Mouse (Mus musculus): ENCODE results near the gene Slc2a9.

Gene Slc2a9

DNA sequence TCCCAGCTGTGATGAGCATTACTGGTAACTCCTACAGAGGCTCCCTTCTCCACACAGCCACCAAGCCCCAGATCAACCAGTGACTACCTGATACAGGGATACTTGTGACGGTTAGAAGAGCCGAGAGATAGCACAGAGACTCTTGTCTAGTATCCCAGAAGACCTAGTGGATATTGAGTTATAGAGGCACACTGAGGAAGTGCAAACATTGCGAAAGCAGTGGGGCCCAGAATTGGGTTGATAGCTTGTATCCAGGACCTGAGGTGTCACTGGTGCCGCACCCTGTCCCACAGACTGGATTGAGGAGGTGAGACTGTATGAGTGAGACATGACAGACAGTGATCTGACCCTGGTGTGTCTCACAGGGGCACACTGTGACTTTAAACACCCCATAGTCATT lies at the start of gene Slc2a9:
Slc2a9 (minus strand) TSS at position 152 of the 400 bp plus-strand sequence.
- no peak for DNase-seq (ENCODE audit: low read depth, low spot score)

DNA sequence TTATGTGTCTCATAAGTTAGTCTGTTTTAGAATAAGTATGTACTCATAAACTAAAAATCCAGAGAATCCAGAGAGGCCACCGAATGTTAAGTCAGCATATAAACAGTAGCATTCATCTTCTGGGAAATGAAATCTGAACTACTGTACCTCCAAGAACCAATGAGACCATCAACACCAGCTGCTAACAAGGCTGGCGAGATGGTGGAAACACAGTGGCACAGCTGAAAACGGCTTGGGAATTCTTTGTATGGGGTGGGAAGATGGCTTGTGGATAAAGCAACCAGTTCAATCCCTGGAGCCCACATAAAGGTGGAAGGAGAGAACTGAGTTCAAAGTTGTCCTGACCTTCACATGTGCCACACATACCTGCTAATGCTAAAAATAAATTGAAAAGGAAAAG lies 49.7 kb upstream of the Slc2a9 start:
- DNase-seq (ENCODE audit: low read depth, low spot score), result no peak

DNA sequence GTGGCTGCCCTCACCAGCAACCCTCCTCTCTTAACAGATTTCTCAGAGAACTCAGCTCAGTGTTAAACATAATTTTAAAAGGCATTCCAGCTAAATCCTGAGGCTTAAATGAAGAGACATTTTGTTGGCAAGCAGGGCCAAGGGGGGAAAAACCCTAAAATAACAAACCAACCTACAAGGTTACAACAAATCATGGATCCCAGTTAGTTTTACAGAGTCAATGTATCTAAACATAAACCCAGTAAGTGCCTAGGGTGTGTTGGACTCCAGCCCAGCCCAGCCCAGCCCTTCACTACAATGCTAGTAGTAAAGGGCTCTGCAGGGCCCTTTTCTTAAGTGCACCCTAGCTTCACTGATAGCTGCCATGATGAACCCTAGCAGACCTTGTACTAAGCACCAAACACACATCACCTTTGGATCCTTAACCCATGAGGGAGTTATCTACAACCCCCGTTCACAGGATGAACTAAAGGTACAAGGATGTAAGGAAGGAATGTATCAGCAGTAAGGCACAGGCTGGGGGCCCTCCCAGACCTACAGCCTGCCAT lies 47.4 kb upstream of the Slc2a9 start:
- DNase-seq (ENCODE audit: low read depth, low spot score), result no peak

DNA sequence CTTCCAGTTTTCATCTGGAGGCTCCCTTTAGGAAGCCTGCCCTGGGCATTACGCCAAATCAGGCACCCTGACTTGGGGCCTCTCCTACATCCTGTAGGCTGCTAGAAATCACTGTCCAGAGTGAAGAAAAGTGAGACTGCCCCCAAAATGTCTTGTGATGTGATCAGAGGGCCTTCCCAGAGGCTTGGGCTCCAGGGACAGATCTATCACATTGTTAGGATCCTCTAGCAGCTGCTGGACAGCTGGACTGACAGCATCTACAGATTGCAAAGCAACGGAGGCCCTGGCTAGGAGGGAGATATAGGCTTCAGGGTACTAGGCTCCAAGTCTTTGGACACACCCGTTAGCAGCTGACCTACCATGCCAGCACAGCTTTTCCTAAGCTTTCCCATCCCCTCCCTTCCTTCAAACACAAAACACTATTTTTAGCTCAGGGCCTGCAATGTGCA lies 46.5 kb upstream of the Slc2a9 start:
- DNase-seq (ENCODE audit: low read depth, low spot score), result no peak

DNA sequence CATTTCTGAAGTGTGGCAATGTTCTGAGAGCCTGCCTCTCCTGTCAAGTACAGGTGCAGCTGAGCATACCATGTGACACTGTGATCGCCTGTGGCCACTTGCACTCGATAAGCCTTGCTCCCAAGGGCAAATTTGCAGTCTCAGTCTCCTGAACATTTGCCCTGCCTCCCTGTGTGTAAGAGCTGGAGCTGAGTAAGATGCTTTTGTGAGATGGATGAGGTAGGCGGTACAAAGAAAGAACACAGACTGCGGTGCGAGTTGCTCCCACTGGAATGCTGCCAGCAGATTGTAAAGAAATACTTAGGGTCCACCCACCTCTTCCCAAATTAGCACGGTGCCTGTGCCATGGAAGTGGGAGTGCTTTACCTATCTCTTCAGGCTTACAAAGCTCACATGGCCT lies 44.4 kb upstream of the Slc2a9 start:
- DNase-seq (ENCODE audit: low read depth, low spot score), result no peak

DNA sequence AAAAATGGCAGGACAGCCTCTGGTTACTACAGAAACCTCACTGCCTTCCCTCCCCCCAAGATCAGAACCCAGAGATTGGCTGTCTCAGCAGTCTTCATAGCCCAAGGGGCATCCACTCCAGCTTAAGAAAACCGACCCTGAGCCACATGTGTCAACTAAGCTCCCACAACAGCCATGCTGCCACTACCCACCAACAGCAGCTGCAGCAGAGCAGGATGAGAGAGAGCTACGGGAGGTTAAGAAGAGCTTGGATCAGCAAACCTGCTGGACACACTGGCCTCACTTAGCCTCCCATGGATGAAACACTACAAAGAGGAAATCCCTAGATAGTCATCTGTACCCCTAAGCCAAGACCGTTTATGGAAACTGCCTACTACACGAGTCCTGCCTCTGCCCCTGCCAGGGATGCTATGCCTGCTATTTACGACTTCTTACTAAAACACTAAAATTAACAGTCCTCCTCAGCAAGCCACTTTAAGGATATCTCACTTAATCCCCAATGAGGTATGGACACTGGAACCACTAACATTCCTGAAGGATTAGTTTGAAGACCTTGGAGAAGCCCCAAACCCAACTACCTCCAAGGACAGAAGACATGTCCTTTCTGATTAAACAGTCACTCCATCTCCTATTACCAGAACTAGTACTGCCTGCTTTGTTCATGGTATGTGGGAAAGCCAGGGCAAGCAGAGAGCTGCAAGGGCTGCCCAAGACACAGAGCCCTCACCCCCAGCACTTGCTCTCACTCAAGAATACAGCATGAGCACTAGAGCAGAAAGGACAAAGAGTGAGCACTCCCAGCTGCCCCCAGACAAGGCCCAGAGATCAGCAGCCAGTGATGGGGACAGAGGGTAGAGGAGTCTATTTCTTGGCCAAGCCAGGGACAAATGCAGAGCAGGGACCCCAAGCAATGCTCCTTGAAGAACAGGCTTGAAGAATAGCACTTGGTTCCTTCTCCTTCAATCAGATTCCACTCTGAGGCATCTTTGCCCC lies 41.8 kb upstream of the Slc2a9 start:
- DNase-seq (ENCODE audit: low read depth, low spot score), result no peak

DNA sequence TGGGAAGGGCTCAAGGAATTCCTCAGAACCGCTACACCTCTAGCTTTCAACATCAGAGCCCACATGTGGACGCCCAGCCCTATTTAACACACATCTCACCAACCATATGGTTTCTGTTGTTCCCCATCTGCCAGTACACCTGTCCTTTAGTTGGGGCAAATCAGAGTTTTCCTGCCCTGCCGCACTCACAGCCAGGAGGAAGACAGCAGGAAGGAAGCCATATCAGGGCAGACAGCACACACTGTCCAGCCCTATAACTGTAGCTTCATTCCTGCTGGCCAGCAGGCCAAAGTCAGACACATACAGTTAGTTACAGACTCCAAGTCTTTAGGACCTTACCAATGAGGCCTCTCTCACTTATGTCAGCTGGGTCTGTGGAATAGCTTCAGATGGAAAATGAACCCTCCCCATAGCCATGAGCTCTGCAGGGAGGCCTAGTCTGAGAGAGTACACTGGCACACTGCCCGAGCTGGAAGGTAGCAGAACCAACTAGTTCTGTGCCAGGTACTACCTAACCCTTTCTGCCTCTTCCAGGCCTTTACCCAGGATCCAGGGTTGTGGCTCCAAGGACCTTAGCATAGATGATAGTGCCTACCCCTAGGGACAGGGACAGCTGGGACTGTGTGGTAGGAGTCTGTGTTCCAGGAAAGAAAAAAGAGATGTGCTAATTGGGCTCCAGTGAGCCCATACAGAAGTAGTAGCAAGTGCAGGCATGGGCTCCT lies 40.7 kb upstream of the Slc2a9 start:
- no peak for DNase-seq (ENCODE audit: low read depth, low spot score)

DNA sequence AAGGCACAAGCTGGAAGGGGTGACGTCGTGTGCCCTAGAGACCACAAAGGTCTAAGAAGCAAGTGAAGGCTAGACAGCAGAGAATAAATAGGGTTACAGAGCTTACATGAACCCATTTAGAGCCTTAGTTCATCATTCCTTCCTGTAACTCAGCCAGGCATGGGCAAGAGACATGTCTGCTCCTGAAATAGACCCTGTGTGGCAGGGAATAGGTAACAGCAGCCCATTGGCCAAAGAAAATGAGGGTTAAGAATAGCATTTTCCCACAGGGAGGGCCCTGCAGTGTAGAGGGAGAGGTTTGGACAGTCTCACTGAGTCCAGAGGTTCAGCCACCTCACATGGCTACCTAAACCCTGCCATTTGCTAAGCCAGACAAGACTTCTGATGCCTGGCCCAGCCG lies 38.8 kb upstream of the Slc2a9 start:
- no peak for DNase-seq (ENCODE audit: low read depth, low spot score)

DNA sequence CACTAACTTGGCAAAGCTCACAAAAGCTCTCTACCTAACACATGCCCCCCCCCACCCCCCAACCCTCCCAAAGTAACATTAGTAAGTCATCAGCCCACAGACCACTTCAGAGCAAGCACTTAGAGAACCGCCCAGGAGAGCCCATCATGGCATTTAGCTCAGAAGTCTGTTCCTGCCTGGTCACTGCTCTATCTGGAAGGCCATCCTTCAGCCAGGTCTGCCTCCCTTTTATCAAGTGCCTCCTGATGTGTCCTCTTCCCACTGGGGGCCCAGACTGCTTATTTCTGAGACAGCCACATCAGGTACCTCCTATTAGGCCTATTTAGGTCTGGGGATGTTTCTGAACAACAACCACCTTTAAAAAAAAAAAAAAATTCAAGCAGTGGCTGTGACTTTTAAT lies 38.0 kb upstream of the Slc2a9 start:
- DNase-seq (ENCODE audit: low read depth, low spot score), result no peak

DNA sequence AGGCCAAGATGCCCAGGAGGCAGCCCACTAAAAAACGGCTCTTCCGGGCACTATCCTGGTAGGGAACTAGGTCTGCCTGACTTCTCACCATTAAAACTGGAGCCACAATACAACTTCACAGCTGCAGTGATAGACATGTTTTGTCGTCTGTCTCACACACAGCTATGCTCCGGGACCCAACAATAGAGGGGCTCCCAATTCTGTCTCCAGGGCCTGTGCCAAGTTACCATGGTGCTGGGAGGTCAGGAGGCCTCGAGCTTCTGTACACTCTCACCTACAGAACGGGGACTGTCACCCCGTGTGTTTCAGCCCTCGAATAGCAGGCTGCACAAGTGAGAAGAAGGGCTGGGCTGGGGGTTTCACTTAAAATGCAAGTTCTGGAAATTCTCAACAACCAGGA lies 35.6 kb upstream of the Slc2a9 start:
- DNase-seq (ENCODE audit: low read depth, low spot score), result no peak

DNA sequence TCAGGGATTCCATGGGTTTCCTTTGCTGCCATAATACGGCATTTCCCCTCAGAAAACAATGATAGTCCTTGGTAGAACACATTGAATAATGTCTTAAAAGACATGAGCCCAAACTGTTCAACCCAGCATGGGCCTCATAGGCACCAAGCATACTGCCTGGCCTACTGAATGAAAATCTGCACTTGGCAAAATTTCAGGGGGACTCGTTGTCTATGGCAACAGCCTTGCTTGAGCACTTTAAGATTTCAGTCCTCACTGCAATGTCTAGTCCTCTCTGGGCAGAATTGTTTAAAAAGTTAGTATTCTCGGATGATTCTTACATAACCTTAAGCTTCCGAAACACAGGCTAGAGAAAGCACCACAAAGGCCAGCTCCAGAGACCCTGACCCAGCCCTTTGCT lies 34.9 kb upstream of the Slc2a9 start:
- DNase-seq (ENCODE audit: low read depth, low spot score), result no peak

DNA sequence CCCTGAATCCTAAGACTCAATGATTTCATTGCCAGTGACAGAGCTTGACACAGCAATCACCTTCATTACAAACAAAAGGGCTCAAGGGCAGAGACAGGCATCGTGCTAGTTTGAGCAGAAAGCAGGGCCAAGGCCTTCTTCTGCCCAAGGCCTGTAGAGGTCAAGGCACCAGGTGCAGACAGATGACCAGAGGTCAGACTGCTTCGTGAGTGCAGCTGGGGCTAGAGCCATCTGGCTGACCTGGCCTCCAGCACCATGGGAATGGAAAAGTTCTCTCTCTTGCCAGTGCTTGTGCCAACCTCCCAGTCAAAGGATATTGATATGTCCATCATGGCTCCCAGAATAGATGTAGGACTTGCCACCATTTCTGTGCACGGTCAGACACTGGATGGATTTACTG lies 33.9 kb upstream of the Slc2a9 start:
- no peak for DNase-seq (ENCODE audit: low read depth, low spot score)

DNA sequence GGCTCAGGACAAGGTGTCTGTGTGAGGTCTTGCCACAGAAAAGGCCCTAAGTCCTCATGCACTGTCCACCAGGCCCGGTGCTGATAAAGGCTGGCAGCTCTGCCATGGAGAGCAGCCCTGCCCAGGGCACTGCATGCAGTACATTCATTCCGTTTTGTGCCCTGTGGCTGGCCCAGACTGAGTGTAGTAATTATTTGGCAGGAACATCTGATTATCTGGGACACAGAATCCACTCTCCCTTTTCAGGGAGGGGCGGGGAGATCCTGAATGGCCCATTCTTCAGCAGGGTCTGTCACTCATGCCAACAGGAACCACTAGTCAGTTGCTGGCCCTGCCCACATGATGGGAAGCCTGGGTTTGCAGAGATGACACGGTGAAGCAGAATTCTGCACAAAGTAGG lies 29.1 kb upstream of the Slc2a9 start:
- no peak for DNase-seq (ENCODE audit: low read depth, low spot score)

DNA sequence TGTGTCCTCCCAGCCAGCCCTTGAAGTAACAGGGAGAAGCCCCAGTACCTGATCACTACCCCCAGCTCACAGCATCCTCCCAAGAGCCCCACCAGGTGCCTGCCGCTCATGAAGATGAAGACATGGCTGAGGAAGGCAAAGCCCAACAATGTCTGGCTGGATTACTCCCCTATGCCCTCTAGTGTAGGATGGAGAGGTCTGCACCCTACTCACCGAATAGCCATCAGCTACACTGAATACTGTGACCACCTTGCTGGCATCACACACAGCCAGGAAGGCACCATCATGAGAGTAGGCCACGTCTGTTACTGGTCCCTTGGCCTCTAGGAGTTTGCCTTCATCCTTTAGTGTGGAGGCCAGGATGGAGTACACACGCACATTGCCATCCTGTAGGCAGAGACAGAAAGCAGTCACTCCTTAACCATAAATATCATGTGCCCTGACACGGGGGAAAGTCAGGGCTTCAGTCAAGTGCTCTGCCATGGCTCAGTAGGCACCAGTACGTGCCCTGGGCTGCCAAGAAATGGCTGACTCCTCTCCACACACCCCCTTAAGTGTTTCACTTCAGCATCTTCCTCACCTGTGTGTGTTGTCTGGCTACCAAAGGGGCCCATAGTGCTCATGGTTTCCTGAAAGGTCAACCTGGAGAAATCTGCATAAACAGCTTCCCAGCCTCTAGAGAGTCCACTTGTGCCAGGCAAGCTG lies 26.9 kb upstream of the Slc2a9 start:
- no peak for DNase-seq (ENCODE audit: low read depth, low spot score)

DNA sequence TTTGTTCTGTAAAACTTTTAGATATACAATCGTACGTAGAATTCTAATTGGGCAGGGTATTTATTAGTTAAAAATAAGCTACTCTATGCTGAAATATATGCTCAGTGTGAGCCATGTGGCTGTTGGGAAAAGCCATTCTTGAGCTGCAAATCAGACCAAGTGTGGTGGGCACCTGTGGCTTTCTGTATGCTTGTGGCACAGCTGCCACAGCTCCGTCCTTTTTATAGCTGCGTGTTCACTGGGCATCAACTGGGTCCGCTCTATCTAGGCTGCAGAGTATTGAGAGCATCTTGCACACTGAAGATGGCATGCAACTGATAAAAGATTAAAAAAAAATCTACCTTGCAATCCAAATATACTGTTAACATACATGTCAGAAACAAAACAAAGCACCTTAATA lies 20.0 kb upstream of the Slc2a9 start:
- DNase-seq (ENCODE audit: low read depth, low spot score), result no peak

DNA sequence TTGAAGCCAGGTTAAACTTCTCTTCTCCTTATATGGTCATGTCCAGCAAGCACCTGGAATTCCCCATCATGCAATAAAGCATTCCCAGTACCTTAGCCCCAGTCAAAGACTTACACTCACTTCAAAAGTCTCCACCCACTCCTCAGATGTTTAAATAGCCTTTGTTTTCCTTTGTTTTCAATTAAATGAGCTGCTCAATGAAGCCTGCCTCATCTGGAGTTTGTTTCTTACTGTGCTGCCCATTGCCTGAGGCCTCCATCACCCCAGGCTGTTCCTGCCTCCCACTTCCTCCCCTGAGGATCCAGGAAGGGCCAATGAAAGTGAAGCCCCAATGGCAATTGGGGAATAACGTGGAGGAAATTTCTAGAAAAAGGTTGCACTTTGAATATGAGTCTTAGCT lies 17.9 kb upstream of the Slc2a9 start:
- peak; percentile 45 for DNase-seq (ENCODE audit: low read depth, low spot score)

DNA sequence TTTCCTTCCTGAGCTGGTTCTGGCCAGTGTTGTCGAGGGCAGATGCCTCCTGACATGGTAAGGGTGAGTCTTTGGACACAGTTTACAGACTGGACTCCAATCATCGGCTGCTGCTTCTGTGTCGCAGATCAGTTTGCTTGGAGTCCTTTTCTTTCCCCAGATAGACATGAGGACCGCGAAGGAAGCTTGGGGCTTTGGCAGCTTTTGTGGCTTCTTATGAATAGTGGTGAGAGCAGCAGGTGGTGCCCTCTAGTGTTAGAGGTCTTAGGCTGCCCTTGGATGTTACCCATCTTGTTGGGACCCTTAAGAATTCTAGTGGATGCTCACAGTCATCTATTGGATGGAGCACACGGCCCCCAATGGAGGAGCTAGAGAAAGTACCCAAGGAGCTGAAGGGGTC lies 13.3 kb upstream of the Slc2a9 start:
- DNase-seq (ENCODE audit: low read depth, low spot score), result no peak

DNA sequence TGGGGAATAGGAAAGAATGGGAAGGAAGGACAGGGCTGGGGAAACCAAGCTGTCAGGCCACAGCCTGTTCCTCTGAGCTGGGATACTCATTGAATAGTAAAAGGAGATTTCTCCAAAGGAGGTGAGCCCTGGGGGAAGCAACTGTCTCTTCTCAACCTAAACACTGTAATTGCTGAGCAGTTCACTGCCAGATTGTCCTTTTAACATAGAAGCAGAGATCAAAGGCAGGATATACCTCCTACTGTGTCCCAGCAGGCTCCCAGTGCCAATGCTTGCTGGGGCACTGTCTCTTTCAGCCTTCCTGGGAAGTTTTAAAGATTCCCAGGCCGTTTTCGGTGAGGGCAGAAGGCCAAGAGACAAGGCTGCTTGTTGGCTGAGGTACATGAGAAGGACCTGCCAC lies 10.0 kb upstream of the Slc2a9 start:
- DNase-seq (ENCODE audit: low read depth, low spot score), result no peak

DNA sequence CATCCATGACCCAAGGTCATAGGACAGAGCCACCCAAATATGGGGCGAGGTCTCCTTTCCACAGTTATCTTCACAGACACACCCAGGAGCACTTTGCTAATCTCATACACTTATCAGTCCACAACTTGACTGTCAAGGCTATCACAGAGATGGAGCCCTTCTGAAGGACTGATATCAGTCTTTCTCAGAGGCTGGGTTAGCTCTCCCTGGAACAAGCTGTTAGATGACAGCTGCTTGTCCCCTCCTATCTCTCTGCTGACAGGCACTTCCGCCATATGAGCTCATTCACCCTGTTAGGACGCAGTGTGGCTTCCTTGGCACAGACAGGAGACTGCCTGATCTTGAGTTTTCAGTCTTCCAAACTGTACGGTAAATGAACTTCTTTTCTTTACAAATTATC lies 6.6 kb upstream of the Slc2a9 start:
- DNase-seq (ENCODE audit: low read depth, low spot score), result no peak

DNA sequence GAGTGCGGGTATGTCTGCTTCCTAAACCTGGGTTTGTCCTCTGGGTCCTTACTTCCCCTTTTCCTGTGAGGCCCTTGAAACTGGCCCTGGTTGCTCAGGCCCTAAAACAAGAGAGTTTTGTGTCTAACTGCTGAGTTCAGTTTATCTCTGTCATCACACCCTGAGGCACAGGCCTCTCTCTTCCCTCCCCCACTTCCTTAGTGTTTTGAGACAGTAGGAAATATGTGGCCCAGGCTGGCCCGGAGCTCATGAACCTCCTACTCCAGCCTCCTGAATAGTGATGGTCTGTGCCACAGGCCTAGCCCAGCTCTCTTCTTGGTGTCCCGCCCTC lies 2.5 kb upstream of the Slc2a9 start:
- no peak for DNase-seq (ENCODE audit: low read depth, low spot score)

DNA sequence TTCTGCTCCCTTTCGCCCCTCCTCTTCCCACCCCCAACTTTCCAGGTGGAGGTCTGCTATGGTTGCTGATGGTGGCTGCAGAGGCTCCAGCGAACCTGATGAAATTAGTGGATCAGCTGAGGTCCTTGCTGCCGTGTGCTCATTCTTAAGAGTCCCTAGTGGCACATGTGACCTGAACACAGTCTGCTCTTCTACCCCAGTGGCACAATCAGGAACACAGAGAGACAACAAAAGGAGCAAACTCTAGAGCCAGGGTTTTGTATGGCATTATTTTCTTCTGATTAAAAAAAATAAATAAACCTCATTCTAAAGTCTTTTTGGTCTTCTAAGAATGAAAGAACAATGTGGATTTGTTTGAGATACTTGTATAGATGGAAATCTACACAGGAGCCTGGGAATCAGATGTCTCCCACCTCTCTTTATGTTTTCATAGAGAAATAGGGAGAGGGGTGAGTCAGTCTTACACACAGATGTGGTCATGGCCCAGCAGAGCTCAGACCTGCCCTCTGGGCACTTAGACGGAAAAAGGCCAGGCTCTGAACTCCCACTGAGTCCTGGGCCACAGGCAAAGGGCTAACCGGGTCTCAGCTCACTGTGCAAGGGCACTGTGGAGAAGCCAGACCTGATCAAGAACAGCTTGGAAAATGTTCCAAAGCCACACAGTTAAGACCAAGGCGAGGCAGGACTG lies 1.9 kb upstream of the Slc2a9 start:
- no peak for DNase-seq (ENCODE audit: low read depth, low spot score)

DNA sequence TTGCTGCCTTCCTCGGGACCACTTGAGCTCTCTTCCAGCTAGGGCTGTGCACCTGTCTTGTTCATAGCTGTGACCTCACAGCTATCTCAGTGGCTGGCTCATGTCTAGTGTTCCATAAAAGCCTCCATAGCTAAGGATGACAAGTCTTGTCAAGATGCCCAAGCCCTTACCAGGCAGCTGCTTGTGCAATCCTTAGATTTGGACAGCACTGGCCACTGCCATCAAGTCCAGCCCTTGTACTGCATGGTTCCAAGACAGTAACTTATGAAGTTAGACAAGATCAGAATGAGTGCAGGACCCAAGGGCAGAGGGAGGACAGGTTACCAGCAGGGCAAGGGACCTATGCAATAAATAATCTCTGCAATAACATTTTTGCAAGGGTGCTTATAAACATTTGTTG lies 1.2 kb upstream of the Slc2a9 start:
- DNase-seq (ENCODE audit: low read depth, low spot score), result no peak
